Mouse (Mus musculus) right cerebral cortex, postnatal 36 days (tissue): ENCODE results near the gene Xrcc5.

ENCODE experiments used
- DNase-seq, 2 experiments: peaks; one replicate each; pipeline ENCODE4 v3.0.0; 2022; ENCODE audit warnings: low spot score in 2 of 2, mixed read lengths in 1 of 2

Gene Xrcc5

DNA sequence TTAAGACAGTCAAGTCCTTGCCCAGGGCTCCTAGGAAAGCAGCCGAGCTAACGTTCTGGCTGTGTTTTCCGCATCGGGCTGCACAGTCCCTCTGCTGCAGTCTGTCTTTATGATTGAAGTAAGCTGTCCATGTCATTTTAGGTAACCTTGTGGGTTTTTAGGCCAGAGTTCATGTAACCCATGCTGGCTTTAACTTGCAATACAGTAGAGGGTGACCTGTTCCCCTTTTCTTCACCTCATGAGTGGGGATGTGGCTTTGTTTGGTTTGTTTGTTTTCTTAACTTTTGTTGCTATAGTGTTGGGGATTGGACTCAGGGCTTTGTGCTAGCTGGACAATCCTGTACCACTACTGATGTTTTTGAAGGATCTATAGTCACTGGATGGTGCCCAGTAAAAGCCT, 83.2 kb downstream of the Xrcc5 start:
- DNase-seq = no peak

- DNase-seq = no peak
These were observed 92.6 kb downstream of the Xrcc5 start for GRCm38 (mm10) chr1:72399720-72400401.

GRCm38 (mm10) chr1:72400616-72401015, 93.4 kb downstream of the Xrcc5 start:
- peak in 1 of 2 experiments; percentile 8 for DNase-seq

DNA sequence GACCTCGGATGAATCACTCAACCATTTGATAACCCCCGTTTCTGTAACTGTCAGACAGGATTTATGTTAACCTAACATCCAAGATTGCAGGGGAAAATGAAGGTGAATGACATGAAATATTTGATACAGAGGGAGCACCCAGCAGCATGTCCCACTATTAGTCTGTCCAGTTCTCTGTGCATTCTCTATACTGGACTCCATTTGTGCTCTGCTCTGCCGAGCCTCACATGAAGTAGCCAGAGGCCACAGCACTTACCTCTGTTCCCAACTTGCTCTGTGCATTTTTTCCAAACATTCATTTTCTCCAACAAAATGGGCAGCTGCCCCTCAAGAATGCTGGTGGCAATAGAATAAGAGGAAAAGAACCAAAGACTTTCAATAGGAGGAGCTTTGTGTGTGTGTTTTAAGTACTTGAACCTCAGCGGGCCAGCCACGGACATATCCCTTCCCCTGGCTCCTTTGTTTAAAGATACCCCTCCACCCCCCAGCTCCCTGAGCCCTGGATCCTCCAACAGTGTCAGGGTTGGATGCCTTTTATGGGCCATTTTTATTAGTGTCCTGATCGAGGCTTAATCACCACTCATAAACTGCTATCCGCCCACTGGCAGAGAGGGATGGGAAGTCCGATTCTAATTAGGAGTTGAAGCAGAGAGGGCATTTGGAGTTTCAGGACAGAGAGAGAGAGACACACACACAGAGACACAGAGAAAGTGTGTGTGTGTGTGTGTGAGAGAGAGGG, 94.3 kb downstream of the Xrcc5 start:
- no peak for DNase-seq

DNA sequence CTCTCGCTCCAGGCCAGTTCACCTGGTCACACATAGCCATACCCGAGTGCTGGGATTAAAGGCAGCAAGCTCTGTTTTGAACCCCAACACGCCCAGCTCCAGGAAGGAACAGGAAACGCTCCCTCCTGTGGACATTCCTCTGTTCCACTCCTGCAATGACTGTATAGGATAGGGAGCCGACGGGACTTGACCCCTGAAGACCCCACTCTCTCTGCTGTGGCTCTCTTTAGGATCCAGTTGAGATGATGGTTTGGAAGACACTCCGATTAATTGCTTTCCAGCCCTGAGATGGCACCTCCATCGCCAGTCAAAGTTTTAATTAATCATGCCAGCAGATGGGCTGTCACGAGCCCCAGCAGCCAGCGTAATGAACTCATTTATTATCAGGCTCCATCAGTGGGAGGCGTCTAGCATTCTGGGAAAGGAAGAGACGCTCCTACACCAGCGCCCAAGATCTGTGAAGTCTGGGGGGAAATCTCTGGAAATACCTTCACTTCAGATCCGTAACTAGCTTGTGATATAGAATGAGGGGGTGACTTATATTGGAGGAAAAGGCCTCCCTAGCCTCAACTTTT, 99.4 kb downstream of the Xrcc5 start:
- no peak for DNase-seq

GRCm38 (mm10) chr1:72409936-72410335, 102.7 kb downstream of the Xrcc5 start:
- no peak for DNase-seq

GRCm38 (mm10) chr1:72411108-72411507, 103.9 kb downstream of the Xrcc5 start:
- DNase-seq = no peak

- no peak for DNase-seq
These were observed 106.0 kb downstream of the Xrcc5 start for GRCm38 (mm10) chr1:72413205-72413604.

DNA sequence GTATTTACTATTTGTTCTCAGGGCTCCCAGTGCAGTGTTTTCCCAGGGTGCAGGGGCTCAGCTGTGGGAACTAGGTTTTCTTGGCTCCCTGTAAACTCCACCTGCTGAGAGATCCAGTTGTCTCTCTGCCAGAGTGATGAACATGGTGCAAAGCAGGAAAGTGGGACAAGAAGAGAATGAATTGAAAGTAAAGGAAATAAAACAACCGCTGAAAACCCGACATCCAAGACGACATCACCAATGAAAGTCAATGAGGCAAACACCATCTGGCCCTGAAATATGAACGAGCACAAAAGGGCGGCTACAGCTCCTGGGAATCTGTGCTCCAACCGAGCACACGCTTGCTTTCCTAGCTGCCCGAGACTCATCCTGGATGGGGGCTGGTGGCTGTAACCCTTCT, 106.9 kb downstream of the Xrcc5 start:
- DNase-seq = no peak

DNA sequence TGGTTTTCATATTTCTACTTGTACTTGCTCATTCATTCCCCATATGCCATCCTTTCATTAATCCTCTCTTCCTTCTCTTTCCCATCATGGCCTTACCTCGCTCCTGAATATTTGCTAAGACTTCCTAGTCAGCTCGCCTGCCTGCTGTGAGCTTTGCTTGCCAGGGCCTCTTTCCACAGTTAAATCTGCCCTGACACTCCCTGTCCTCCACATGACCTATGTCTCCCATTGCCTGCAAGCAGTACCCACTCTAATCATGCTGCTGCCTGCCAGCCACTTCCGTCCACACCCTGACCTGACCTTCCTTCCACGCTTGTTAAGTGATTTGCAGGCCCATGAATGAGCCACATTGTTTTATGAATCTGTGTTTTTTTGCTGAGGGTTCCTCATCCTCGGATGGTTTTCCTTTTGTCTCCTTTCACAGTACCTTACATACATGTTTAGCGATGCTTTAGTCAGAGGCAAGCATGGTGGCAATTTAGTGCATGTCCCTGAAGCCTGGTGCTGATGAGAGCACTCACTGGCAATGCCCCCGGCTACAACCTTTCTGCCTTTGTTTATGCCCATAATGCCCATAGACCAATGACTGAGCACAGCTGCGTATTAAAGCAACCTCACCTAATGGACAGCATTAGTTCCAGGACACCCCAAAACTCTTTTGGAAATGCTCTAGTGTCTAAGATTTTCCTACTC, 107.5 kb downstream of the Xrcc5 start:
- DNase-seq = no peak

DNA sequence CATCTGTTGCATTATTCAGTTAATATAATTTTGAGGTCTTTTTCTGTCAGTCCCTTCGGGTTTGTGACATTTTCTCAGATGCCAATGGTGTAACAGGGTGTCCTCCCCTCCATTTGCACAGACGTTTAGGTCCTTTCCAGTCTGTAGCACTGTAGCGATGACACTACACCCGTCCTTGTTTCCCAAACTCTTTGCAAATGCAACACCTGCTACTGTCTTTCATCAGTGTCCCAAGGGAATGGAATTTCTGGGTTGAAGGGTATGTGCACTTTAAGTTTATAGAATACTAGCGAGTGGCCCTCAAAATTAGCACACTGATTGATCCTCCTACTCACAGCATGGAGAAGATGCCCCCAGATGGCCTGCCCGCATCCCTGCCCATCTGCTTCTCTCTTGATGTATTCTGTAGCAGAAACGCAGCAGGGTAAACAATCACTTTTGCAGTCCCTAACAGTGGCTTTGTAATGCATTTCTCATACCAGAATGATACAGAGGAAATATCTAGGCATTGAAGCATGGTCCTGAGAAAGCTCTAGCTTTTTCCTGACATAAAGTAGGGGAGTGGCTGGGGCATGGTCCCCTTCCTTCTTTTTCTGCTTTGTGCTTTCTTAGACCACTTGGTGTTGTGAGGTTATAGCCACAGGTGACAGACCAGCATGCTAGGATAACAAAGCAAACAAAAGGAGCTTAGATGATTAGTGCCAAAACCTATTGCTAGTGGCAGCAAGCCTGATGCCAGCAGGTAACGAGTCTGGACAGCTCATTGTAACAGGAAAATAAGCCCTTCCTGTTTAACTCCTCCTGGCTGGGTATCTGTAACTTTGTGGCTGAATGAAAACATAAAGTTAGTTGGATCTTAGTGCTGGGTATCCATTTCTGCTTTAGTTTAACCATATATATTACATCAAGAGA, 111.8 kb downstream of the Xrcc5 start:
- no peak for DNase-seq

GRCm38 (mm10) chr1:72420220-72420619, 113.0 kb downstream of the Xrcc5 start:
- no peak for DNase-seq

- DNase-seq = no peak
These were observed 114.9 kb downstream of the Xrcc5 start for GRCm38 (mm10) chr1:72422121-72422520.

- DNase-seq = no peak
These were observed 119.2 kb downstream of the Xrcc5 start for GRCm38 (mm10) chr1:72426456-72426855.

DNA sequence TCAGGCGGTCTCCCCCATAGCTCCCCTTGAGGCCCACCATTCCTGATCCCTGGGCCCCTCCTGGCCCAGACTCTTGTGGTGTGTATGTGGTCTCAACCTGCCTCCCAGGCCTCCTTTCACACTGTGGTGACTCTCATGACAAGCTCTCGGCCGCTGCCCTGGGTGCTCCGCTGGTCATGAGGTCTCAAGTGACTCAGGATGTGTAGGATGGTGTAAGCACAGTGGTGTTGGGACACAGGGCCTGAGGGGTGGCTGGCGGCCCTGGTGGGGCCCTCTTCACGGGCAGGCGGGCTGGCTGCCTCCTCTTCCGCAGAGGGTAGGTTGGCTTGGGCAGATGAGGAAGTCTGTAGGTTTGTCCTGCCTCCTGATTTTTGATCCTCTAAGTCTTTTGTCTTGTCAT, 121.3 kb downstream of the Xrcc5 start:
- DNase-seq = no peak

- no peak for DNase-seq
These were observed 122.0 kb downstream of the Xrcc5 start for GRCm38 (mm10) chr1:72429107-72429807.

- DNase-seq = no peak
These were observed 125.4 kb downstream of the Xrcc5 start for GRCm38 (mm10) chr1:72432579-72432978.

GRCm38 (mm10) chr1:72434510-72434909, 127.3 kb downstream of the Xrcc5 start:
- no peak for DNase-seq

DNA sequence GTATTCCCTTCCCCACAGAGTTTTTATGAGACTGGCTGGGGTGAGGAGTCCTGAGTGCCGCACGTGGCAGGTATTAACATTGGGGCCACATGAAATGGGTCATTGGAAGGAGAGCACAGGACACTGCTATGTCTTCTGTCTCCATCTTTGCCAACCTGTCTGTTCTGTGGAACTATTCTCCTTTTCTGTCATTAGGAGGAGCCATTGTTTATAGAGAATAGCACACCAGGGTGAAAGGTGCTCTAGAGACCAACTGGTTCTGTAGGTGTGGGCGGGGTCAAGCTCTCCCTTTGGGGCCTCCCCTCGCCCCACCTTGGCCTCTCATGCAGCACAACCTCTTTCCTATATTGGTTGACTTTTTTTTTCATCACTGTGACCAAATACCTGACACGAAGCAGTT, 129.7 kb downstream of the Xrcc5 start:
- no peak for DNase-seq

DNA sequence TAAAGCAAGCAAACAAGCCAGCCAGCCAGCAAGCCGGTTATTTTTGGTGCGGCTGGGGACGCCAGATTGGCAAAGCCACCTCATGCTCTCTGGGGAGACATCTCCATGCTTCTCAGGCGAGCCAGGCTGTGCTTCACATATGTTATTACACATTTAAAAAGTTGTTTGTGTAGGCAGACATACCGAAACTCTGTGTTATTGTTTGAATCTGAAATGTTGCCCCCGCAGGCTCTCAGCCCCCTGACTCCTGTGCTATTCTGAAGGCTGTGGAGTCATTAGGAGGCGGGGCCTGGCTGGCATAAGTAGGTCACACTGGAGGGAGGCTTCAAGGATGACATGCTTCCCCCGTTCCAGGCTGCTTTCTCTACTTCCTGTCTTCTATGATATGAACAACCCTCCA, 131.9 kb downstream of the Xrcc5 start:
- peak; percentile 48 to 49 for DNase-seq

GRCm38 (mm10) chr1:72442747-72443146, 135.5 kb downstream of the Xrcc5 start:
- no peak for DNase-seq
